38 mouse cellular contexts compared by ENCODE assay signal in genomic region chr6:125657966-125658365, GRCm38 (mm10). TPM values are rescaled to one million over a fixed set of nuclear protein-coding genes. Genes with fewer than 3 reads are reported as not detected.
"Had no signal": no experiment of that assay in that cellular context is flagged by ENCODE, and none has a peak within 500 bp of the region (broad histone marks: within the 10 kb centered on the region; RNA-seq: fewer than 3 reads in every experiment).

No protein-coding gene starts in this region.

- H3K4me3 ChIP-seq: heart, embryonic 10.5 days; heart, embryonic 12.5 days; heart, embryonic 13.5 days; heart, embryonic 15.5 days; hindbrain, embryonic 10.5 days; hindbrain, embryonic 12.5 days; hindbrain, embryonic 13.5 days; hindbrain, embryonic 15.5 days; intestine, embryonic 15.5 days; kidney, embryonic 15.5 days; layer of hippocampus, adult 2 months had no signal

- H3K9ac ChIP-seq: heart, embryonic 12.5 days; heart, embryonic 13.5 days; heart, embryonic 15.5 days; hindbrain, embryonic 12.5 days; hindbrain, embryonic 13.5 days; hindbrain, embryonic 14.5 days; hindbrain, embryonic 15.5 days; intestine, embryonic 15.5 days; kidney, embryonic 15.5 days had no signal

- H3K27me3 ChIP-seq: hindbrain, embryonic 13.5 days; hindbrain, embryonic 15.5 days; intestine, embryonic 15.5 days; kidney, embryonic 15.5 days had no signal

- H3K27ac ChIP-seq: heart, embryonic 10.5 days; heart, embryonic 13.5 days; heart, embryonic 15.5 days; hindbrain, embryonic 10.5 days; hindbrain, embryonic 12.5 days; hindbrain, embryonic 13.5 days; hindbrain, embryonic 14.5 days; hindbrain, embryonic 15.5 days; hindbrain, postnatal 0 days; intestine, embryonic 15.5 days; kidney, embryonic 15.5 days; kidney, postnatal 0 days; layer of hippocampus, adult 2 months had no signal

- H3K9me3 ChIP-seq: heart, embryonic 10.5 days; heart, embryonic 12.5 days; heart, embryonic 13.5 days; heart, embryonic 15.5 days; hindbrain, embryonic 10.5 days; hindbrain, embryonic 12.5 days; hindbrain, embryonic 13.5 days; hindbrain, embryonic 15.5 days; intestine, embryonic 15.5 days; kidney, embryonic 15.5 days had no signal

- H3K4me2 ChIP-seq: heart, embryonic 11.5 days; heart, embryonic 12.5 days; heart, embryonic 13.5 days; heart, embryonic 15.5 days; hindbrain, embryonic 12.5 days; hindbrain, embryonic 13.5 days; hindbrain, embryonic 14.5 days; hindbrain, embryonic 15.5 days; intestine, embryonic 15.5 days; kidney, embryonic 15.5 days had no signal

- DNase-seq: heart, postnatal 10 days; heart, postnatal 14 days; heart, postnatal 36 days; heart, postnatal 4 days; kidney, adult 11 months; kidney, adult 18-20 months; kidney, adult 2 months; kidney, adult 8-10 months; kidney, adult 9 months; kidney, postnatal 10 days; kidney, postnatal 14 days; kidney, postnatal 25 days; kidney, postnatal 36 days; kidney, postnatal 4 days; layer of hippocampus, adult 9-11 months; layer of hippocampus, postnatal 36 days had no signal

- H3K4me1 ChIP-seq: heart, embryonic 10.5 days; hindbrain, embryonic 10.5 days; hindbrain, embryonic 12.5 days; hindbrain, embryonic 13.5 days; hindbrain, embryonic 15.5 days; intestine, embryonic 15.5 days had no signal

- H3K36me3 ChIP-seq: heart, embryonic 10.5 days; heart, embryonic 12.5 days; heart, embryonic 13.5 days; heart, embryonic 15.5 days; hindbrain, embryonic 10.5 days; hindbrain, embryonic 12.5 days; hindbrain, embryonic 13.5 days; hindbrain, embryonic 15.5 days; intestine, embryonic 15.5 days; kidney, embryonic 15.5 days had no signal

- ATAC-seq: hindbrain, embryonic 16.5 days; hindbrain, postnatal 0 days; inflammation-experienced regulatory T-cells, adult 6 months; intestine, embryonic 15.5 days; intestine, embryonic 16.5 days; intestine, postnatal 0 days had no signal

RNA-seq across cellular contexts. Expression of gene Ano2, which starts 32.3 kb away (rescaled TPM):
- total RNA-seq: heart, postnatal 10 days; heart, postnatal 14 days; heart, postnatal 25 days; heart, postnatal 36 days; hematopoietic stem cell, adult 5-6 weeks had no signal
- polyA plus RNA-seq: heart, postnatal 0 days; inflammation-experienced regulatory T-cells, adult 6 months had no signal
